Mouse (Mus musculus) embryo, embryonic 10 days (tissue): ENCODE data around the gene Zfp825.
"Not testable (repeated sequence)": the region's sequence is repeated elsewhere in the genome, so short reads cannot be mapped to it uniquely, and the experiment has no call there.

ENCODE experiments used
- DNase-seq: peaks from one replicate; pipeline ENCODE4 v3.0.0-alpha.2; 2015; ENCODE audit warnings: low spot score

The Zfp825 gene

GRCm38 (mm10) chr13:74493911-74494679 lies at the start of gene Zfp825:
TSS of gene Zfp825 (minus strand) at chr13:74493992.
- DNase-seq: peak; percentile 85

GRCm38 (mm10) chr13:74535418-74535817 lies 41.6 kb upstream of the Zfp825 start:
- DNase-seq: not testable (repeated sequence)

GRCm38 (mm10) chr13:74534864-74535263 lies 41.1 kb upstream of the Zfp825 start:
- DNase-seq: peak; percentile 74

GRCm38 (mm10) chr13:74534096-74534495 lies 40.3 kb upstream of the Zfp825 start:
- DNase-seq: no peak

GRCm38 (mm10) chr13:74531251-74531650 lies 37.5 kb upstream of the Zfp825 start:
- DNase-seq: not testable (repeated sequence)

- DNase-seq: not testable (repeated sequence)
Observed at GRCm38 (mm10) chr13:74529372-74529715, 35.6 kb upstream of the Zfp825 start.

GRCm38 (mm10) chr13:74528519-74529371 lies 35.0 kb upstream of the Zfp825 start:
- not testable (repeated sequence) for DNase-seq

- DNase-seq: peak; percentile 80
Observed at GRCm38 (mm10) chr13:74522481-74523237, 28.9 kb upstream of the Zfp825 start.

GRCm38 (mm10) chr13:74522141-74522480 lies 28.3 kb upstream of the Zfp825 start:
- DNase-seq: not testable (repeated sequence)

GRCm38 (mm10) chr13:74507981-74508380 lies 14.2 kb upstream of the Zfp825 start:
- DNase-seq: not testable (repeated sequence)

- DNase-seq: not testable (repeated sequence)
Observed at GRCm38 (mm10) chr13:74502851-74503250, 9.1 kb upstream of the Zfp825 start.

GRCm38 (mm10) chr13:74499696-74500095 lies 5.9 kb upstream of the Zfp825 start:
- DNase-seq: not testable (repeated sequence)

- not testable (repeated sequence) for DNase-seq
Observed at GRCm38 (mm10) chr13:74484326-74484725, 9.5 kb downstream of the Zfp825 start.

- not testable (repeated sequence) for DNase-seq
Observed at GRCm38 (mm10) chr13:74471468-74471867, 22.3 kb downstream of the Zfp825 start.

- DNase-seq: peak; percentile 89
Observed at GRCm38 (mm10) chr13:74462699-74463385, 30.9 kb downstream of the Zfp825 start.

GRCm38 (mm10) chr13:74462318-74462698 lies 31.5 kb downstream of the Zfp825 start:
- DNase-seq: not testable (repeated sequence)

- peak; percentile 6 for DNase-seq
Observed at GRCm38 (mm10) chr13:74439895-74440294, 53.9 kb downstream of the Zfp825 start.
